Mouse (Mus musculus) heart, postnatal 25 days (tissue): ENCODE data around the gene Rxrg. TPM values are rescaled to one million over a fixed set of nuclear protein-coding genes. Genes with fewer than 3 reads are reported as not detected.

Experiments used
- DNase-seq: peaks from one replicate; pipeline ENCODE4 v3.0.0; 2022; ENCODE audit warnings: low spot score
- intact Hi-C: fragments of 180-260 bp; cut with DNase I; formaldehyde crosslinking; loops from one replicate; pipeline ENCODE4 v1.15.1; 2025
- total RNA-seq, 2 experiments: library from RNA; stranded (reverse); gene quantifications; 2 replicates each; pipeline ENCODE4 v1.2.3; 2021

Rxrg gene
- total RNA-seq, 2 experiments from 2014 or later = 63.8 to 66.6 TPM

DNA sequence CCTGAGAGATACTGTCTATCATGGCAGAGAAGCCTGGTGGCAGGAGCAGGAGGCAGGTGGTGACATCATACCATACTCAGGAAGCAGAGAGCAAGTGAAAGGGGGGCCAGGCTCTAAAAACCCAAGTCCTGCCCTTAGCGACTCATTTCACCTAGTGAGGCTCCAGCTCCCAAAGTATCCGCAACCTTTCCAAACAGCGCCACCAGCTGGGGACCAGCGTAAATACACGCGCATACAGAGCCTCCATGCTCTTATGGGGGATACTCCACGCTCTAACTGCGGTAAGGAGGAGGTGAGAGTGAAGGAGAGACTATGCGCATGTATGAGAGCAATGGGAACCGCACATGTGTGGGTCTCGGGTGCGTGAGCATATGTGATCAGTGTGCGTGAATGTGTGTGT is 39.9 kb downstream of the Rxrg start:
- intact Hi-C loops = no loop called here

DNA sequence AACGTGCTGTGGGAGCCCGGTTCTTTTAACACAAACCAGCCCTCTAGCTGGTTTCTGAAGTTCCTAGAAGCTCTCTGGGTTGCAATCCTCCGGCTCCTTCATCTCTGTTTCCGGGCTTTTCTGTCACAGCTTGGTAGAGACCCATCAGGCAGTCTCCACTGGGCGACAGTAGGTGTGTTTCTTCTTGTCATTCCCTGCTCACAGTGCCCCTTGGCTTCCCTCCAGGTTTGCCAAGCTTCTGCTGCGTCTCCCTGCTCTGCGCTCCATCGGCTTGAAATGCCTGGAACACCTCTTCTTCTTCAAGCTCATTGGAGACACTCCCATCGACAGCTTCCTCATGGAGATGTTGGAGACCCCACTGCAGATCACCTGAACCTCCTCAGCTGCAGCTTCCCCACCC is 40.7 kb downstream of the Rxrg start:
- intact Hi-C loops = no loop called here
- no peak for DNase-seq

More for the DNA sequence above, 39.9 kb downstream of the Rxrg start:
- DNase-seq = no peak

DNA sequence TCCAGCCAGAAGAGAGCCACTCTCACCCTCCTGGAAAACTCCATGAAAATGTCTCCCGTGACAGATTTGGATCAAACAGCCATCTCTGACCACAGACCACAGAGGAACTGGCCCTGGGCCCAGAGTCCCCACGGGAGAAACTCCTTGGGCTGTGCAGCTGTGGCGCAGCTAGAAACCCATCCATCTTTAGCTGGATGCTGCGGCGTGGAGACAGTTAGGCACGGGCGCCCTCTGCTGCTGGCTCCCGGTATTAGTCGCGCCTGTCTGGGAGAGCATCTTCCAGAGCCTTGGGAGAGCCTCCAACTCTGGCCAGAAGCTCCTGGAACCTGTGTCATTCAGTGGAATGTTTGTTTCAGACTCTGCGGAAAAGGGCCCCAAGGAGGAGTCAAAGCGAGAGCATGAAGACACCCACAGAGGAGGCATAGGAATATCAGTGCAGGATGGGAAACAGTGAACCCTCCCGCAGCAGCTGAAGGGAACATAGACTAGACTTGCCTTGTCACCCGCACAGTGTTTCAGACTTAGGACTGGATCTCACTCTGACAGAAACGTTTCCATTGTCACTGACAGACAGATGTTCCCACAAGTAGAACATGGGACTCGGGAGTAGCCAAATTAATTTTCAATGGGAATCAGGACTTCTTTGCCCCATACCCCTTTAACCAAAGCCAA is 46.8 kb downstream of the Rxrg start:
- DNase-seq = peak; percentile 70
- intact Hi-C loops = loop anchor here (2.0 to 10.0 kb wide), 2 partner anchors 230 to 420 kb away; no protein-coding TSS in a partner anchor

DNA sequence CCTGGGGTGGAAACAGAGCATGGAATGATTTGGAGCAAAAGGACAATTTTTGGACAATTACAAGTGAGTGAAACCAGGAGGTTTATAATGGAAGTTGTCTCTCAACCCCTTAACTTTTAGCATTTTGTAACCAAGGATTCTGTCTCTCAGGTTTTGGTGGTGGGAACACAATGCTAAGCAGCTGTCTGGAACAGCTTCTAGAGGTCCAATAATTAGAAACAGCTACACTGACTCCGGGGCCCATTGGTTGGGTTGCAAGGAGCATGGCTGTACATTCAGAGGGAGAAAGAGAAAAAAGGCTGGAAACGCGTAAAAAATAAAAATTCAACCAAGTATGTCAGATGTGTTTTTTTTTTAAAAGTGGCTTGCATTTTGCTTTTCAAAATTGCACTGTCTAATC is 50.5 kb downstream of the Rxrg start:
- intact Hi-C loops = loop anchor here (10.0 kb wide), 1 partner anchor 424 kb away; no protein-coding TSS in a partner anchor
- no peak for DNase-seq

DNA sequence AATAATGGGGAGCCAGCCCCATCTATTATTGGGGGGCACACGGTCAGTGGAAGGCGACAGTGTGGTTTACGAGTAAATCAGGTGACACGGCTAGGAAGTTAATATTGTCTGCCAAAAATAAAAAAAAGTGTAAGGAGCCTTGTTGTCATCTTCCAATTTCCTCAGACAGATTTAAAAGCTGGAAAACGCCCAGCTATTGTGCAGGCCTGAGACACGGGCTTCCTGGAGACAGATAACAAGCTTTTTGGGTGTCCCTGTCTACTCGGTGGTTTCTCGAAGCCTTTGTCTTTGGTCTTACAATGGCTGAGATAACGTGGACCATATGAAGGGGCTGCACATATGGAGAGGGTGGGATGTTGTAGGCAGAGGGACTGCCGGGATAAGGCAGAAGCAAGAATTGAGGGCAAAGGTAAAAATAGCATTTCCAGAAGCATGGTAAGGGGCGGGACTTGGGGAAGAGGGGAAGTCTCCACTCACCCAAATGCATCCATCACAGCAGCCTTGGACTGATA is 51.0 kb downstream of the Rxrg start:
- intact Hi-C loops = loop anchor here (10.0 kb wide), 1 partner anchor 424 kb away; no protein-coding TSS in a partner anchor
- no peak for DNase-seq

DNA sequence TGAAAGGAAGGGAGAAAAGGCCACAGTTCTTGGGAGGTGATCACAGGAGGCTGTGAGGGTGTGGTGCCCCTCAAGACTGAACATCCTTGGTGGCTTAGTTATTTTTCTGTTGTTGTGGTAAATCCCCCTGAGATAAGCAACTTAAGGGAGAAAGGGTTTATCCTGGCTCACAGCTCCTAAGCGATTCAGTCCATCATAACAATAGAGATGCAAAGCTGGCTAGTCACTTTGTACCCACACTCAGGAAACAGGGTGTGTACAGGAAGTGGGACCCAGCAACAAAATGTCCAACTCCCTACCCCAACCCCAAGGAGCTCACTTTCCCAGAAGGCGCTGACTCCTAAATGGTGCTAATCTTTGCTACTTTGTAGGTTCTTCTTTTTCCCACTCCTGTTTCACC is 54.2 kb downstream of the Rxrg start:
- intact Hi-C loops = no loop called here
- DNase-seq = no peak

DNA sequence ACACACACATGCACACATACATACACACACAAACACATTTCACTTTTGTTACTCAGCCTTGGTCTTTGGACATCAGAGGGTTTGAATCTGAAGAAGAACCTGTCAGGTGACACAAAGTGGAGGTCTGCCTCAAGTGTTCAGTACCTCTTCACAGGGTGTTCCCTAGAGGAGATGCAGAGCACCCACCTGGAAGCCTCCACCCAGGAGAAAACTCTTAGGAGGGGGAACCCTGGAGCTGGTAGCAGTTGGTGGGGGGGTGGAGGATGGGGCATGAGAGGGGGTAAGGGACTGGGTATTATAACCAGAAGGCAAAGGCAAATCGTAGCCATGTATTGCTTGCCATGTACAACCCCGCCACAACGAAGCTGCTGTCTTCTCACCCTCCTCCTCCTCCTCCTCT is 60.9 kb downstream of the Rxrg start:
- no peak for DNase-seq
- intact Hi-C loops = no loop called here

DNA sequence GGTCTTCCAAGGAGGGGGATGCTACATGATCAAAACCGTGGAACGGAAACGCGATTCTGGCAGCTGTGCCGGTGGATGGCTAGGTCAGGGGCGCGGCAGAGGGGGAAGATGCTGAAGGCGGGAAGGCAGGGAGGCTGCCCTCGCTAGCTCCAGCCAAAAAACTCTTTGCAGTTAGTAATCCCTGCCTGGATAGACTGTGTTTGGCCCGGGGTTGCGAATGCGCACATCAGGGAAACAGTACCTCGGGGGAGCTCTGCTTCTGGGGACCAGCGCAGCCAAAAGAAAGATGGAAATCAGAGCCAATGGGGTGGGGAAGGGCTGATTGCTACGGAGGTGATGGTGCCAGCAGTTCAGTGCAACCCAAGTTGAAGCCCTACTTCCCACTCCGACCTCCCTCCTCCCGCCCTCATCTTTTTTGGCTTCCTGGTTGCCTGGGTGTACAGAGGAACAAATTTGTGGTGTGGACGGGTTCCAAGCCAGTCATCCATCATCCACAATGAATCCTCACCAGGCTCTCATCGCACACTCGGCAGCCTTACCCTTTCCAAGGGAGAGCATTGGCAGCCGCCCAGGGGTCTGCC is 62.4 kb downstream of the Rxrg start:
- intact Hi-C loops = no loop called here
- DNase-seq = peak; percentile 43

DNA sequence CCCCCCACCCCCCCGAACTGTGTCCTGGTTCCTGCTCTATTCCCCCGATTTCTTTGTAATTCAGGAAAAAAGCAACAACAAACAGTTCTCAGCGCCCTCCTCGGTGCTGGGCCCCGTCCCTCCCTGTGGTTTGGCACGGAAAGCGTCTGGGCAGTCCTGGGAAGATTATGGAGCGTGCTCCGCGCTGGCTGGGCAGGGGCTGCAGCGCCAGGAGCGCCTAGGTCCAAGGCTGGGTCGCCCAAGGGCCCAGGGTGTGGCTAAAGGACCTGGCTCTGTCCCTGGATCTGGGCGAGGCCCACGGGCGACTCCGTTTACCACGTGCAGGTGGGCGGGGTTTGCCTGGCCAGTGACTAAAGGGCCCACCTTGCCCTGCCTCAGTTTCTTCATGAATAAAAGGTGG is 62.9 kb downstream of the Rxrg start:
- intact Hi-C loops = no loop called here
- peak; percentile 16 for DNase-seq

DNA sequence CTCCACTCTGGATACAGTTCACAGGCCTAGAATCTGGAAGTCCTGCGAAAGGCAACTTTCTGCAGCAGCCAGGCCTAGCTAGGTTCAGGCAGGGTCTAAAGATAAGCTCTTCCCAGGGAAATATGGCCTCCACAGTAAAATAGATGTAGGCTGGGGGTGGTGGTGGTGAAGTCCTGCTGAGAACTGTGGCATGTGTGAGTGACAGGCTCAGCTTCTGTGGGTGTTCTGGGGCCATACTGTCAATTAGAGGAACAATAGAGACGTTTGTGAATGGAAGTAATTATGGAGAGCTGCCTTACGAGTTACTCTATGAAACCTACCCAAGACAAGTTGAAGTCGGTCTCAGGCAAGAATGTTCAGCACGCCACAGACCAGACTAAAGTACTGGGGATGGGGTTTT is 65.0 kb downstream of the Rxrg start:
- DNase-seq = no peak
- intact Hi-C loops = no loop called here

DNA sequence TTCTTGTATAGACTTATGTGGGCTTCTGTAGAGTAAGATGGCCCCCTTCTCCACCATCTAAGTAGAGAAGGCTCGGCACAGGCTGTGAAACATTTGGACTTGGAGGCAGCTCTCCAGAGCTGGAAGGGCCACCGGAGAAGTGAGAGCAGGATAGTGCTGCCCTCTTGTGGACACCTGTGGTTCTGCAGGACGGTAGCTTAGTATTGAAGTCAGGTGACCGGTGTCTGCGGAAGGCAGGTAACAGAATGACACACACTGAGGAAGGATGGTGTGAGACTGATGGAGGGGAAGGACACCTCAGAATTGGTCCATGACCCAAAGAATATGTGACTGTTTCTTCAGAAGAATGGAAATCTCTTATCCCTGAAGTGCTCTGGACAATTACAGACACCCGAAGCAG is 71.6 kb downstream of the Rxrg start:
- intact Hi-C loops = no loop called here
- DNase-seq = no peak

DNA sequence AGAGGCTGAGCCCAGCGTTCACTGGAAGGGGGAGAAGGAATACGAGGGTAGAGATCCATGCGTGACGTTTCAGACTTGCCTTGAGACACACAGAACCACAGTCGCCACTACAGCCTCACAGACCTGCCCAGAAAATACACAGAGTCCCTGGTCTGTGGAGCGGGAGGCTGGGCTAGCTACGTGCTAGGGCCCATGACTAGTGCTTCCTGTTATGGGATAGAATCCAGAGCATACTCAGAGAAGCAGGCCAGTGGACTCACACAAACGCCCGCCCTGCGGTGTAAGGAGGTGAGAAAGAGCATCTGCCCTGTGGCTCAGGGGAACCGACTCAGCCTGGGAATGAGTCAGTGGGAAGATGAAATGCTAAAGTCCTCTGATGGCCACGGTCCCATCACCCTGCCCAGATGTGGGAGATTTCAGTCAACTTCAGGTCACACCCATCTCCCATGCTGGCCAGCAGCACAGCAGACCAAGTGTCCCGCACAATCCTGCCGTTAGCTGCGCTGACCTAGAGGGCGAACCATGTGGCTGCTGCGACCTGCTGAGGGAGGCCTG is 74.3 kb downstream of the Rxrg start:
- DNase-seq = no peak
- intact Hi-C loops = no loop called here

DNA sequence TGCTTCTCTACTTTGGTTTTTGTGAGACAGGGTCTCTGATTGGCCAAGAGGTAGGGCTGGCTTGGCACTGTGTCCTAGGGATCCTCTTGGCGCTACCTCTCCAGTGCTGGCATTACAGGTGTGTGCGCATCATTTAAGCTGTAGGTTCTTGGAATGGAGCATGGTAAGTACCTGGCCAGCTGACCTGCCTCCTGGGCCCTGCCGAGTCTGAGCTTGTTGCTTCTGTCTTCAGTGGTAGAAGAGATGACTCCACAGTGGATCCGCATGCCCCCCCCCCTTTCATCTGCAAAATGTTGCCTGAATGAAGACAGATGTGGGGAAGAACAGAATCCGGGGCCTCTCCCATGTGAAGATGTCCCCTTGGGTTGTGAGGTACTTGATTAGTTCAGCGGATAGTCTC is 80.9 kb downstream of the Rxrg start:
- DNase-seq = no peak
- intact Hi-C loops = no loop called here

DNA sequence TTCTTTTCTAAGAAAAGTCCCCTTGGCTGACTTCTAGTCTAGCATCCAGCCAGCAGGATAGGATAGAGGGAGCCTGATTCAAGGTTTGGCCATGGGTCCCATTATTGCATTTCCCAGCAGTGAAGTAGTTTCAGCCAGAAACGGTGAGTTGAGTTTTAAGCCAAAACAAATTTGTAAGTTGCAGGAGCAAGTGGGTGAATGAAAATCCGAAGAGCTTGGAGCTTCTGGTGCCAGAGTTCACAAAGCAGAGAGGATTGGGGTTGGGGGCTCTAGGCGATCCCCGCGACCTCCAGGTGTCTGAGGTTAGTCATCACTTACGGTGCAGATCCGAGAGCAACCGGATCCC is 89.8 kb downstream of the Rxrg start:
- no peak for DNase-seq
- intact Hi-C loops = no loop called here

DNA sequence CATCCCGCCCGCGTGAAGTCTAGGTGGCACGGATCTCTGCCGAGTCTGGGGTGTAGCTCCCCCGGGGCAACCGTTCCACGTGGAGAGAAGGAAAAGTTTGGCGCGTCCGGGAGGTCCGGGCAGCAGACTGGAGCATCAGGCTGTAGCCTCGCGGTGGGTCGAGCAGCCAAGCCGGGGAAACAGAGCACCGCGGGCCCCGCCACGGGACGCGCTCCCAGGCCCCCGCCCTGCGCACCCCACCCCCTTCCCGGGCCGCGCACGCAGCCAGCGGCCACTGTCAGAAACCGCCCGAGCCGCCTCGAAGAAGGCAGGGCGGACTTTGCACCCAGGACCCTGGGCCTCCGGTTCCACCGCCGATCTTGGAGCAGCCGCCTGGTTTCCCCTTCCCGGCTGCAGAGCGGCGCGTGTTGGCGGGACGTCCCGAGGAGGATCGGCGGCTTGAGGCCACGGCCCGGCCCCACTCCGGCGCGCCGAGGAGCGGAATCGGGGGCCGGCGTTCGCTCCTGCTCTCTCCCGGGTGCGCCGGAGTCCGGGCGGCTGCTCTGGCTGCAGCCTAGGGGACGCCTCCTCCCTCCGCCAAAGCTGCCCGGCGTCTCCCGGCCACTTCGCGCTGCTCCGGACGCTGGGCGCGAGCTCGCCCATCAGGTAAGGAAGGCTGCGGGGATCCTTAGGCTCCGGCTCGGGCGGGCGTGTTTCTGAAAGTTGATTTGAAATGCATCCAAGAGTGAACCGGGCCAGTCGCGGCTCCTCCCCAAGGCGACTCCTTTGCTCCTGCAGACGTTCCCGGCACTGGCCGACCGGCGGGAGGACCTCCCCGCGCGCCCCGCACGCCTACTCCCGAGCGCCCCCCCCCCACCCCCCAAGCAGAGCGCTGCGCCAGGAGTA is 90.4 kb downstream of the Rxrg start:
- no peak for DNase-seq
- intact Hi-C loops = no loop called here

DNA sequence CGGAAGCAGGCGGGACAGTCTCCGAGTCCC is 90.9 kb downstream of the Rxrg start, which contains the start of gene Lmx1a:
Gene Lmx1a, plus strand, starts transcription at position 6 of the 30 bp plus-strand sequence.
- no peak for DNase-seq
- intact Hi-C loops = no loop called here

Other genes with a start within 250 kb of the Rxrg start
- 10 to 100 TPM; 21.4 to 23.6 TPM for gene Aldh9a1, start 248.4 kb upstream of the Rxrg start, total RNA-seq
- 100 to 1,000 TPM; 284 to 285 TPM for gene Mgst3, start 204.5 kb upstream of the Rxrg start, total RNA-seq
- gene Lrrc52, start 131.6 kb upstream of the Rxrg start, total RNA-seq = 1 to 10 TPM in 1 of 2 experiments, under 1 TPM in 1; 0.75 to 2.1 TPM
- gene Lmx1a, start 90.9 kb downstream of the Rxrg start, total RNA-seq = not detected